Mouse (Mus musculus) testis, adult 2 months (tissue): ENCODE results near the gene Cox19. TPM values are rescaled to one million over a fixed set of nuclear protein-coding genes. Genes with fewer than 3 reads are reported as not detected.
A peak's percentile ranks its signal among the peaks of the same experiment; 100 is the strongest.

Experiments used
- H3K27ac ChIP-seq: fragments of 200-500 bp; 2 replicates; pipeline ENCODE4 v1.5.1; 2012; ENCODE audit warnings: low read depth, low read length; ENCODE audit not compliant: control insufficient read depth, insufficient read depth
- H3K27me3 ChIP-seq: fragments of 200-500 bp; 2 replicates; pipeline ENCODE4 v1.6.1; 2012; ENCODE audit warnings: mild to moderate bottlenecking, low read length, moderate library complexity; ENCODE audit not compliant: control insufficient read depth, insufficient read depth
- H3K36me3 ChIP-seq: fragments of 200-500 bp; 2 replicates; pipeline ENCODE4 v1.6.1; 2012; ENCODE audit warnings: mild to moderate bottlenecking, low read length; ENCODE audit not compliant: control insufficient read depth, insufficient read depth
- H3K4me1 ChIP-seq: fragments of 200-500 bp; 2 replicates; pipeline ENCODE4 v1.6.1; 2012; ENCODE audit warnings: low read length; ENCODE audit not compliant: control insufficient read depth, insufficient read depth
- H3K4me3 ChIP-seq: fragments of 200-500 bp; 2 replicates; pipeline ENCODE4 v1.5.1; 2012; ENCODE audit warnings: low read depth, mild to moderate bottlenecking, low read length, moderate library complexity, mixed read lengths; ENCODE audit not compliant: control insufficient read depth
- CTCF ChIP-seq: fragments of 200-500 bp; IDR thresholded peaks from 2 replicates; pipeline ENCODE4 v1.5.1; 2012; ENCODE audit warnings: low read depth, mild to moderate bottlenecking, inconsistent platforms, low read length, moderate library complexity; ENCODE audit not compliant: control insufficient read depth, insufficient read depth, insufficient replicate concordance
- POLR2A ChIP-seq: fragments of 200-500 bp; IDR thresholded peaks from 2 replicates; pipeline ENCODE4 v1.6.1; 2012; ENCODE audit warnings: low read depth, mild to moderate bottlenecking, inconsistent platforms, low read length, moderate library complexity; ENCODE audit not compliant: control insufficient read depth
- polyA plus RNA-seq: library from polyadenylated mRNA; depleted of rRNA; stranded (reverse); fragments of >200 nt; gene quantifications from 2 replicates; pipeline ENCODE4 v1.2.3, GENCODE M21; 2012

Cox19 gene
- polyA plus RNA-seq, 1 experiment = 42.2 TPM

- Histone ChIP-seq H3K4me3 (no peak overlapping the region), H3K27ac (no peak overlapping the region), H3K27me3 (no peaks in the 10 kb centered on the region), H3K4me1 (peaks cover 7% of the 10 kb centered on the region), H3K36me3 (no peaks in the 10 kb centered on the region)
- TF ChIP-seq CTCF = no peak
- TF ChIP-seq POLR2A = no peak
These were observed 21.9 kb upstream of the Cox19 start for GRCm38 (mm10) chr5:139373126-139373525.

GRCm38 (mm10) chr5:139371631-139372401 is 20.6 kb upstream of the Cox19 start:
- no peaks in the 10 kb centered on the region for H3K36me3 ChIP-seq
- H3K4me3 ChIP-seq = peak overlapping the region; percentile 78
- peak overlapping the region; percentile 82 for H3K27ac ChIP-seq
- TF ChIP-seq CTCF (no peak), POLR2A (peak; percentile 98)
- H3K27me3 ChIP-seq = no peaks in the 10 kb centered on the region
- H3K4me1 ChIP-seq = peaks cover 7% of the 10 kb centered on the region

- Histone ChIP-seq H3K27ac (peak overlapping the region; percentile 82; the same call in 1 of the 2 replicates), H3K36me3 (no peaks in the 10 kb centered on the region), H3K4me3 (peak overlapping the region; percentile 78), H3K4me1 (peaks cover 7% of the 10 kb centered on the region), H3K27me3 (no peaks in the 10 kb centered on the region)
- TF ChIP-seq POLR2A = no peak
- TF ChIP-seq CTCF = no peak
These were observed 19.9 kb upstream of the Cox19 start for GRCm38 (mm10) chr5:139371118-139371517.

- Histone ChIP-seq H3K36me3 (no peaks in the 10 kb centered on the region), H3K27me3 (no peaks in the 10 kb centered on the region), H3K27ac (no peak overlapping the region), H3K4me3 (no peak overlapping the region), H3K4me1 (peaks cover 7% of the 10 kb centered on the region)
- TF ChIP-seq POLR2A (no peak), CTCF (no peak)
These were observed 19.1 kb upstream of the Cox19 start for GRCm38 (mm10) chr5:139370336-139370735.

GRCm38 (mm10) chr5:139368638-139369320 is 17.6 kb upstream of the Cox19 start:
- H3K27me3 ChIP-seq = no peaks in the 10 kb centered on the region
- TF ChIP-seq CTCF = no peak
- TF ChIP-seq POLR2A = no peak
- H3K36me3 ChIP-seq = no peaks in the 10 kb centered on the region
- H3K4me1 ChIP-seq = peaks cover 13% of the 10 kb centered on the region
- no peak overlapping the region for H3K27ac ChIP-seq
- no peak overlapping the region for H3K4me3 ChIP-seq

- peaks cover 13% of the 10 kb centered on the region for H3K4me1 ChIP-seq
- no peaks in the 10 kb centered on the region for H3K36me3 ChIP-seq
- H3K27ac ChIP-seq = no peak overlapping the region
- H3K4me3 ChIP-seq = no peak overlapping the region
- no peaks in the 10 kb centered on the region for H3K27me3 ChIP-seq
- TF ChIP-seq POLR2A (no peak), CTCF (no peak)
These were observed 16.8 kb upstream of the Cox19 start for GRCm38 (mm10) chr5:139367884-139368458.

- Histone ChIP-seq H3K27ac (no peak overlapping the region), H3K27me3 (no peaks in the 10 kb centered on the region), H3K4me3 (no peak overlapping the region), H3K36me3 (no peaks in the 10 kb centered on the region), H3K4me1 (peaks cover 7% of the 10 kb centered on the region)
- TF ChIP-seq POLR2A (no peak), CTCF (no peak)
These were observed 15.3 kb upstream of the Cox19 start for GRCm38 (mm10) chr5:139366484-139366883.
